Mouse (Mus musculus): Measurements from ENCODE around the gene Cd177. TPM values are rescaled to one million over a fixed set of nuclear protein-coding genes. Genes with fewer than 3 reads are reported as not detected.
"Not testable (repeated sequence)": the region's sequence is repeated elsewhere in the genome, so short reads cannot be mapped to it uniquely, and the experiment has no call there.

The Cd177 gene
- polyA plus RNA-seq (2014; fragmentation: Nextera tagmentation; extraction: Ambion mirVana), result 0.19 and 0.63 TPM in 2 replicates

GRCm38 (mm10) chr7:24760211-24760610, at the start of gene Cd177:
Gene Cd177, minus strand, starts transcription at chr7:24760311.
- H3K36me3 ChIP-seq (ENCODE audit: control insufficient read depth, insufficient read depth, low read length), result no peaks in the 10 kb centered on the region
- 87% methylated on average over 6 of the region's 6 CpGs for whole genome bisulfite sequencing
- H3K27ac ChIP-seq (ENCODE audit: low read depth, low read length), result no peak within 1 kb of the TSS
- H3K4me2 ChIP-seq (ENCODE audit: low read length), result no peak within 1 kb of the TSS
- ATAC-seq (no peak), DNase-seq (ENCODE audit: low spot score) (no peak)
- H3K4me3 ChIP-seq (ENCODE audit: low read depth, low read length), result no peak within 1 kb of the TSS
- H3K27me3 ChIP-seq (replicated peaks; ENCODE audit: control insufficient read depth, insufficient read depth, low read length), result no peaks in the 10 kb centered on the region
- H3K9me3 ChIP-seq (replicated peaks; ENCODE audit: control insufficient read depth, low read length), result no peaks in the 10 kb centered on the region
- no peaks in the 10 kb centered on the region for H3K4me1 ChIP-seq (ENCODE audit: control insufficient read depth, insufficient read depth, low read length)
- H3K9ac ChIP-seq (ENCODE audit: low read length), result no peak within 1 kb of the TSS

GRCm38 (mm10) chr7:24809041-24809440, 48.9 kb upstream of the Cd177 start:
- H3K36me3 ChIP-seq (ENCODE audit: control insufficient read depth, insufficient read depth, low read length), result no peaks in the 10 kb centered on the region
- no peak overlapping the region for H3K4me2 ChIP-seq (ENCODE audit: low read length)
- DNase-seq (ENCODE audit: low spot score), result no peak
- no peaks in the 10 kb centered on the region for H3K27me3 ChIP-seq (replicated peaks; ENCODE audit: control insufficient read depth, insufficient read depth, low read length)
- 22% methylated on average over 2 of the region's 2 CpGs for WGBS
- no peak overlapping the region for H3K4me3 ChIP-seq (ENCODE audit: low read depth, low read length)
- no peaks in the 10 kb centered on the region for H3K4me1 ChIP-seq (ENCODE audit: control insufficient read depth, insufficient read depth, low read length)
- no peak overlapping the region for H3K27ac ChIP-seq (ENCODE audit: low read depth, low read length)
- H3K9me3 ChIP-seq (replicated peaks; ENCODE audit: control insufficient read depth, low read length), result no peaks in the 10 kb centered on the region
- H3K9ac ChIP-seq (ENCODE audit: low read length), result no peak overlapping the region
- no peak for ATAC-seq

- ATAC-seq, result no peak
- no peaks in the 10 kb centered on the region for H3K4me1 ChIP-seq (ENCODE audit: control insufficient read depth, insufficient read depth, low read length)
- no peak overlapping the region for H3K4me2 ChIP-seq (ENCODE audit: low read length)
- H3K9me3 ChIP-seq (replicated peaks; ENCODE audit: control insufficient read depth, low read length), result no peaks in the 10 kb centered on the region
- no peak overlapping the region for H3K4me3 ChIP-seq (ENCODE audit: low read depth, low read length)
- WGBS, result 67% methylated on average over 6 of the region's 6 CpGs
- no peak overlapping the region for H3K27ac ChIP-seq (ENCODE audit: low read depth, low read length)
- no peaks in the 10 kb centered on the region for H3K27me3 ChIP-seq (replicated peaks; ENCODE audit: control insufficient read depth, insufficient read depth, low read length)
- H3K36me3 ChIP-seq (ENCODE audit: control insufficient read depth, insufficient read depth, low read length), result no peaks in the 10 kb centered on the region
- no peak for DNase-seq (ENCODE audit: low spot score)
- no peak overlapping the region for H3K9ac ChIP-seq (ENCODE audit: low read length)
These were observed 44.7 kb upstream of the Cd177 start for GRCm38 (mm10) chr7:24804826-24805225.

GRCm38 (mm10) chr7:24802149-24802767, 42.1 kb upstream of the Cd177 start:
- H3K27me3 ChIP-seq (replicated peaks; ENCODE audit: control insufficient read depth, insufficient read depth, low read length), result no peaks in the 10 kb centered on the region
- DNase-seq (ENCODE audit: low spot score) (no peak), ATAC-seq (no peak)
- WGBS, result 76% methylated on average over 7 of the region's 7 CpGs
- no peaks in the 10 kb centered on the region for H3K9me3 ChIP-seq (replicated peaks; ENCODE audit: control insufficient read depth, low read length)
- H3K27ac ChIP-seq (ENCODE audit: low read depth, low read length), result no peak overlapping the region
- H3K4me1 ChIP-seq (ENCODE audit: control insufficient read depth, insufficient read depth, low read length), result no peaks in the 10 kb centered on the region
- no peak overlapping the region for H3K4me3 ChIP-seq (ENCODE audit: low read depth, low read length)
- H3K9ac ChIP-seq (ENCODE audit: low read length), result no peak overlapping the region
- no peak overlapping the region for H3K4me2 ChIP-seq (ENCODE audit: low read length)
- no peaks in the 10 kb centered on the region for H3K36me3 ChIP-seq (ENCODE audit: control insufficient read depth, insufficient read depth, low read length)

GRCm38 (mm10) chr7:24797918-24798317, 37.8 kb upstream of the Cd177 start:
- H3K36me3 ChIP-seq (ENCODE audit: control insufficient read depth, insufficient read depth, low read length), result no peaks in the 10 kb centered on the region
- 100% methylated on average over 1 of the region's 1 CpGs for WGBS
- ATAC-seq (no peak), DNase-seq (ENCODE audit: low spot score) (no peak)
- 0 out of 2 replicates have a peak, but pooled peaks cover 2% of the 10 kb centered on the region for H3K9me3 ChIP-seq (replicated peaks; ENCODE audit: control insufficient read depth, low read length)
- no peaks in the 10 kb centered on the region for H3K4me1 ChIP-seq (ENCODE audit: control insufficient read depth, insufficient read depth, low read length)
- H3K27ac ChIP-seq (ENCODE audit: low read depth, low read length), result no peak overlapping the region
- H3K4me2 ChIP-seq (ENCODE audit: low read length), result no peak overlapping the region
- H3K9ac ChIP-seq (ENCODE audit: low read length), result no peak overlapping the region
- H3K27me3 ChIP-seq (replicated peaks; ENCODE audit: control insufficient read depth, insufficient read depth, low read length), result no peaks in the 10 kb centered on the region
- no peak overlapping the region for H3K4me3 ChIP-seq (ENCODE audit: low read depth, low read length)

- ATAC-seq; H3K9me3 ChIP-seq (replicated peaks; ENCODE audit: control insufficient read depth, low read length); H3K4me1 ChIP-seq (ENCODE audit: control insufficient read depth, insufficient read depth, low read length); H3K4me2 ChIP-seq (ENCODE audit: low read length); H3K27ac ChIP-seq (ENCODE audit: low read depth, low read length); H3K9ac ChIP-seq (ENCODE audit: low read length); H3K4me3 ChIP-seq (ENCODE audit: low read depth, low read length); H3K27me3 ChIP-seq (replicated peaks; ENCODE audit: control insufficient read depth, insufficient read depth, low read length); H3K36me3 ChIP-seq (ENCODE audit: control insufficient read depth, insufficient read depth, low read length); DNase-seq (ENCODE audit: low spot score): not testable (repeated sequence)
- 34% methylated on average over 4 of the region's 4 CpGs for WGBS
These were observed 16.8 kb upstream of the Cd177 start, which contains the start of gene Ceacam10 for GRCm38 (mm10) chr7:24776918-24777317. Gene Ceacam10, plus strand, starts transcription at chr7:24777206.

GRCm38 (mm10) chr7:24776145-24776544, 16.0 kb upstream of the Cd177 start:
- 67% methylated on average over 2 of the region's 2 CpGs for WGBS
- ATAC-seq (no peak), DNase-seq (ENCODE audit: low spot score) (no peak)
- Histone ChIP-seq H3K27ac (ENCODE audit: low read depth, low read length) (no peak overlapping the region), H3K4me1 (ENCODE audit: control insufficient read depth, insufficient read depth, low read length) (no peaks in the 10 kb centered on the region), H3K9me3 (replicated peaks; ENCODE audit: control insufficient read depth, low read length) (no peaks in the 10 kb centered on the region), H3K27me3 (replicated peaks; ENCODE audit: control insufficient read depth, insufficient read depth, low read length) (no peaks in the 10 kb centered on the region), H3K9ac (ENCODE audit: low read length) (no peak overlapping the region), H3K36me3 (ENCODE audit: control insufficient read depth, insufficient read depth, low read length) (no peaks in the 10 kb centered on the region), H3K4me2 (ENCODE audit: low read length) (no peak overlapping the region), H3K4me3 (ENCODE audit: low read depth, low read length) (no peak overlapping the region)

GRCm38 (mm10) chr7:24773942-24774535, 13.9 kb upstream of the Cd177 start:
- no peak overlapping the region for H3K9ac ChIP-seq (ENCODE audit: low read length)
- no peaks in the 10 kb centered on the region for H3K36me3 ChIP-seq (ENCODE audit: control insufficient read depth, insufficient read depth, low read length)
- ATAC-seq, result no peak
- H3K9me3 ChIP-seq (replicated peaks; ENCODE audit: control insufficient read depth, low read length), result no peaks in the 10 kb centered on the region
- WGBS, result 67% methylated on average over 3 of the region's 3 CpGs
- DNase-seq (ENCODE audit: low spot score), result no peak
- H3K4me2 ChIP-seq (ENCODE audit: low read length), result no peak overlapping the region
- H3K4me1 ChIP-seq (ENCODE audit: control insufficient read depth, insufficient read depth, low read length), result no peaks in the 10 kb centered on the region
- H3K27ac ChIP-seq (ENCODE audit: low read depth, low read length), result no peak overlapping the region
- no peaks in the 10 kb centered on the region for H3K27me3 ChIP-seq (replicated peaks; ENCODE audit: control insufficient read depth, insufficient read depth, low read length)
- no peak overlapping the region for H3K4me3 ChIP-seq (ENCODE audit: low read depth, low read length)

- no peak overlapping the region for H3K27ac ChIP-seq (ENCODE audit: low read depth, low read length)
- H3K4me2 ChIP-seq (ENCODE audit: low read length), result no peak overlapping the region
- no peaks in the 10 kb centered on the region for H3K9me3 ChIP-seq (replicated peaks; ENCODE audit: control insufficient read depth, low read length)
- no peaks in the 10 kb centered on the region for H3K4me1 ChIP-seq (ENCODE audit: control insufficient read depth, insufficient read depth, low read length)
- no peaks in the 10 kb centered on the region for H3K36me3 ChIP-seq (ENCODE audit: control insufficient read depth, insufficient read depth, low read length)
- DNase-seq (ENCODE audit: low spot score), result no peak
- no peak overlapping the region for H3K9ac ChIP-seq (ENCODE audit: low read length)
- no peak for ATAC-seq
- H3K4me3 ChIP-seq (ENCODE audit: low read depth, low read length), result no peak overlapping the region
- no peaks in the 10 kb centered on the region for H3K27me3 ChIP-seq (replicated peaks; ENCODE audit: control insufficient read depth, insufficient read depth, low read length)
These were observed 11.2 kb upstream of the Cd177 start for GRCm38 (mm10) chr7:24771361-24771760.
